Mouse (Mus musculus): ENCODE measurements around the gene Uevld. TPM values are rescaled to one million over a fixed set of nuclear protein-coding genes. Genes with fewer than 3 reads are reported as not detected.

The Uevld gene
- polyA plus RNA-seq, 1 experiment from 2014 or later, result 7.1 TPM

DNA sequence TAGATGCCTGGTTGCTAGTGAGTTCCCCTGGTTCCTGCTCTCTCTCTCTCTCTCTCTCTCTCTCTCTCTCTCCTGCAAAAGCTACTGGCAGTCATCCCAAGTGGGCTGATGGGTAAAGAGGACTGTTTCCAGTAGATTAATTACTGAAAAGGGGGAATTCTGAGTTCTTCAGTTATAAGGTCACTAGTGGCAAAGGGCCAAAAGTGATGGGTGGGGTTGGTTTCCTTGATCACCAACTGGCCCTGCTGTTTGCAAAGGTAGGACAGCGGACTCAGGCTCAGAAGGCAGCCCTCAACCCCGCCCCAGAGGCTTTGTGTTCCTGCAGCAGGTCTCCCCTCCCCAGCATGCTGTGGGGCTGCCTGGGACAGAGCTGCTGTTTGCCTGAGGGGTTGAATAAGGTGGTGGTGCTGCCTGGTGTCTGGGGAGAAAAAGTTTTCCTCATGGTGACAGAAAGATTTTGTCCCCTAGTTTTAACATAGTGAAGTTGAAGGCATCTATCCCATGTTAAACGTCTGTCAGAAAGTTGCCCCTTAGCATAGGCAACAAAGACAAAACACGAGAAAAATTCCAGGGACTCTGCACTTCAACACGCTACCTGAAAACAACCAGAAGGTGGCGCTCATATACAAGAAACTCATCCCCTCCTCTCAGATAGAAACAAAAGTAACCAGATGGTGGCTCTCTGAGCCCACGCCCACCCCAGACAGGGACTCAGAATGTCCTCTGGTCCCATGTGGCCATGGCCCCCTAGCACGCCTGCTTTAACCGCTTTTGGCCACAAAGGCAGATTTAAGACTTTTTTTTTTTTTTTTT is 4.7 kb upstream of the Uevld start:
- ATAC-seq, result peak; percentile 29; the same call in 1 of the 2 replicates
- 1% methylated on average over 9 of the region's 9 CpGs for WGBS (ENCODE audit: insufficient replicate concordance)
- Histone ChIP-seq H3K27ac (no peak overlapping the region), H3K27me3 (replicated peaks) (peaks cover 16% of the 10 kb centered on the region), H3K36me3 (no peaks in the 10 kb centered on the region), H3K4me1 (peaks cover 22% of the 10 kb centered on the region), H3K4me2 (0 out of 2 replicates have a peak overlapping the region, but pooled peaks have one; percentile 10), H3K9ac (no peak overlapping the region), H3K4me3 (no peak overlapping the region), H3K9me3 (replicated peaks) (no peaks in the 10 kb centered on the region)

- no peak for ATAC-seq
- no peak overlapping the region for H3K27ac ChIP-seq
- H3K4me3 ChIP-seq, result no peak overlapping the region
These were observed 3.8 kb upstream of the Uevld start for GRCm38 (mm10) chr7:46962132-46962531.

GRCm38 (mm10) chr7:46960991-46961390 is 2.7 kb upstream of the Uevld start:
- Histone ChIP-seq H3K4me1 (peaks cover 41% of the 10 kb centered on the region), H3K27ac (no peak overlapping the region), H3K4me2 (no peak overlapping the region), H3K27me3 (replicated peaks) (peaks cover 16% of the 10 kb centered on the region), H3K9me3 (replicated peaks) (no peaks in the 10 kb centered on the region), H3K4me3 (no peak overlapping the region), H3K36me3 (0 out of 2 replicates have a peak, but pooled peaks cover 4% of the 10 kb centered on the region), H3K9ac (no peak overlapping the region)
- WGBS (ENCODE audit: insufficient replicate concordance), result 39% methylated on average over 3 of the region's 3 CpGs
- no peak for ATAC-seq

More at GRCm38 (mm10) chr7:46962132-46962531, 3.8 kb upstream of the Uevld start:
- Histone ChIP-seq H3K4me1 (peaks cover 29% of the 10 kb centered on the region), H3K9ac (no peak overlapping the region), H3K4me2 (no peak overlapping the region), H3K9me3 (replicated peaks) (no peaks in the 10 kb centered on the region), H3K36me3 (no peaks in the 10 kb centered on the region), H3K27me3 (replicated peaks) (peaks cover 16% of the 10 kb centered on the region)

- Histone ChIP-seq H3K4me1 (peaks cover 41% of the 10 kb centered on the region), H3K9me3 (replicated peaks) (no peaks in the 10 kb centered on the region), H3K36me3 (peaks cover 21% of the 10 kb centered on the region), H3K27ac (no peak overlapping the region), H3K27me3 (replicated peaks) (peaks cover 16% of the 10 kb centered on the region), H3K9ac (peak overlapping the region; percentile 89), H3K4me3 (peak overlapping the region; percentile 94), H3K4me2 (peak overlapping the region; percentile 79)
- ATAC-seq, result no peak
- WGBS (ENCODE audit: insufficient replicate concordance), result 16% methylated on average over 9 of the region's 9 CpGs
These were observed 526 bp upstream of the Uevld start for GRCm38 (mm10) chr7:46958853-46959252.

GRCm38 (mm10) chr7:46935847-46936246 is 22.5 kb downstream of the Uevld start:
- Histone ChIP-seq H3K4me3 (no peak overlapping the region), H3K4me2 (no peak overlapping the region), H3K27me3 (replicated peaks) (no peaks in the 10 kb centered on the region), H3K27ac (no peak overlapping the region), H3K4me1 (peaks cover 3% of the 10 kb centered on the region; the same call in 1 of the 2 replicates), H3K36me3 (peaks cover 79% of the 10 kb centered on the region), H3K9ac (no peak overlapping the region), H3K9me3 (replicated peaks) (no peaks in the 10 kb centered on the region)
- 71% methylated on average over 4 of the region's 4 CpGs for WGBS (ENCODE audit: insufficient replicate concordance)
- 0 out of 2 replicates have a peak, but pooled peaks have one; percentile 37 for ATAC-seq

GRCm38 (mm10) chr7:46934788-46935187 is 23.5 kb downstream of the Uevld start:
- ATAC-seq, result no peak
- no peak overlapping the region for H3K4me2 ChIP-seq
- H3K27me3 ChIP-seq (replicated peaks), result no peaks in the 10 kb centered on the region
- H3K9ac ChIP-seq, result no peak overlapping the region
- H3K27ac ChIP-seq, result no peak overlapping the region
- no peaks in the 10 kb centered on the region for H3K4me1 ChIP-seq
- WGBS (ENCODE audit: insufficient replicate concordance), result 64% methylated on average over 8 of the region's 8 CpGs
- H3K4me3 ChIP-seq, result no peak overlapping the region
- H3K36me3 ChIP-seq, result peaks cover 77% of the 10 kb centered on the region
- no peaks in the 10 kb centered on the region for H3K9me3 ChIP-seq (replicated peaks)

- Histone ChIP-seq H3K9me3 (replicated peaks) (no peaks in the 10 kb centered on the region), H3K27me3 (replicated peaks) (no peaks in the 10 kb centered on the region), H3K4me1 (no peaks in the 10 kb centered on the region), H3K4me3 (no peak overlapping the region), H3K9ac (no peak overlapping the region), H3K27ac (no peak overlapping the region), H3K36me3 (peaks cover 62% of the 10 kb centered on the region), H3K4me2 (no peak overlapping the region)
- ATAC-seq, result no peak
- WGBS (ENCODE audit: insufficient replicate concordance), result 87% methylated on average over 3 of the region's 3 CpGs
These were observed 27.0 kb downstream of the Uevld start for GRCm38 (mm10) chr7:46931370-46931769.

DNA sequence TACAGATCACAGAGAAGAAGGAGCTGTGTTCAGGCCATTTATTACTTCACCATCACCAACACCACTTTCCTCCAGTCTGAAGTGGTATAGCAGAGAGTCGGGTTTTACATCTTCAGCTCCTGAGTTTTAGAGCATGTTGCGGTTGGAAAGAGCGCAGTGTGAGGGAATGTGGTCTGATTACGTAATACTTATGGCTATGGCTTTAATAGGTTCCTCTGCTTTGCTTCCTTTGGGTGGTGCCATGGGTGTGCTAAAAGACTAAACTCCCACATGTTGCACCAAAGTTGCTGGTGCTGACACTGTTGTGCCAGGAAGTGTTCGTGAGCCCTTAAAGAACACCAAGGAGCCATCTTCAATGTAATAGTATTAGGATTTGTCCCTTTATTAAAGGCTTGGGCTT is 30.0 kb downstream of the Uevld start:
- Histone ChIP-seq H3K4me3 (no peak overlapping the region), H3K27me3 (replicated peaks) (no peaks in the 10 kb centered on the region), H3K36me3 (peaks cover 39% of the 10 kb centered on the region), H3K4me2 (no peak overlapping the region), H3K27ac (no peak overlapping the region), H3K9me3 (replicated peaks) (no peaks in the 10 kb centered on the region), H3K4me1 (peaks cover 5% of the 10 kb centered on the region; the same call in 1 of the 2 replicates), H3K9ac (no peak overlapping the region)
- ATAC-seq, result no peak
- WGBS (ENCODE audit: insufficient replicate concordance), result 79% methylated on average over 5 of the region's 5 CpGs

DNA sequence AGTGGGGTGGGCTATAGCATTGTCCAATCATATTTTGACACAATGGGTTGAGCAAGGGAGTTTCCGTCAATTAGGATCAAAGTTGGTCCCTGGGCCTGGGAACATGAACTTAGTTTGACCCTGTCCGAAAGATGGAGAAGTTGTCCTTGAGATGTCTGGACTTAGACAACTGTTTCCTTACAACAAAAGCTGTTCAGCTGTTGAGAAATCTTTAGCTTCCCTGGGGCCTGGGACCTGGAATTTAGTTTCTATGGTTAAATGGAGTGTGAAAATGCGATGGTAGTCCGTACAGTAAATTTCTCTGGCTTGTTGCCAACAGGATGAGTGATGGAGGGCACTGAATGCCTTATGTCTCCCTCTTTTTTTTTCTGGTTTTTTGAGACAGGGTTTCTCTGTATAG is 36.3 kb downstream of the Uevld start:
- no peak overlapping the region for H3K4me2 ChIP-seq
- no peaks in the 10 kb centered on the region for H3K9me3 ChIP-seq (replicated peaks)
- no peak overlapping the region for H3K27ac ChIP-seq
- no peak overlapping the region for H3K4me3 ChIP-seq
- peaks cover 10% of the 10 kb centered on the region for H3K36me3 ChIP-seq
- WGBS (ENCODE audit: insufficient replicate concordance), result 84% methylated on average over 4 of the region's 4 CpGs
- H3K4me1 ChIP-seq, result peaks cover 32% of the 10 kb centered on the region
- no peak overlapping the region for H3K9ac ChIP-seq
- ATAC-seq, result no peak
- H3K27me3 ChIP-seq (replicated peaks), result no peaks in the 10 kb centered on the region

DNA sequence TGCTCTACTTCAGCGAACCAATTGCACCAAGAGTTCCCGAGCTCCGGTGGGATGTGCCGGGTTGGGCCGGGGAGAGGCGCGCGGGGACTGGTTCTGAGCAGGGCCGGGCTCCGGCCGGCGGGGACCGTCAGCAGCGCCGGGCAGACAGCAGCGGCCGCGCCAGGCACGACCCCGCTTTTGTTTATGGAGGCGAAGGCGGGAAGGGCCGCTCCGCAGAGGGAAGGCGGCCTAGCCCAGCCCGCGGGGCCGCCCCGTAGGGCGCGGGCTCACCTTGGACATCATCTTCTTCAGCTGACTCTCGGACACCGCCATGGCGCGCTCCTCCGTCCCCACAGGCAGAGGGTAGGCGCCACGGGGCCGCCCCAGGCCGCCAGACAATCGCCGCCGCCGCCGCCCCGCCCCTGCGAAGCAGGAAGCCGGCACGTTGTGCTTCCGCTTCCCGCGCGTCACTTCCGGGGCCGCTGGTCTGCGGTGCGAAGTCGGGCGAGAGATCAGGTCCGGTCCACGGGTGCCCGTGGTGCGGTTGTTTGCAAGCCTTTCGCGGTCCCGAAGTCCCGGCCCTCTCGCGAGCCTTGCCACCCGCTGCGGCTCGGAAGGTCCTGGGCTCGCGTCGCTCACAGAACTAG is 38.7 kb downstream of the Uevld start, which contains the start of gene Tsg101:
Gene Tsg101, minus strand, starts transcription at position 419 of the 626 bp plus-strand sequence.
- Histone ChIP-seq H3K4me1 (peaks cover 44% of the 10 kb centered on the region), H3K4me3 (peak within 1 kb of the TSS; percentile 99), H3K4me2 (peak within 1 kb of the TSS; percentile 81), H3K9ac (peak within 1 kb of the TSS; percentile 89), H3K27ac (peak within 1 kb of the TSS; percentile 94), H3K9me3 (replicated peaks) (no peaks in the 10 kb centered on the region), H3K36me3 (peaks cover 18% of the 10 kb centered on the region), H3K27me3 (replicated peaks) (no peaks in the 10 kb centered on the region)
- ATAC-seq, result peak; percentile 92
- under 1% methylated on average over 75 of the region's 75 CpGs for WGBS (ENCODE audit: insufficient replicate concordance)

GRCm38 (mm10) chr7:46918678-46919371 is 39.5 kb downstream of the Uevld start:
- no peaks in the 10 kb centered on the region for H3K9me3 ChIP-seq (replicated peaks)
- 4% methylated on average over 13 of the region's 13 CpGs for WGBS (ENCODE audit: insufficient replicate concordance)
- H3K4me2 ChIP-seq, result peak overlapping the region; percentile 81
- H3K4me3 ChIP-seq, result peak overlapping the region; percentile 99
- peak overlapping the region; percentile 89 for H3K9ac ChIP-seq
- peaks cover 21% of the 10 kb centered on the region for H3K36me3 ChIP-seq
- H3K27ac ChIP-seq, result peak overlapping the region; percentile 94
- no peak for ATAC-seq
- H3K4me1 ChIP-seq, result peaks cover 40% of the 10 kb centered on the region
- no peaks in the 10 kb centered on the region for H3K27me3 ChIP-seq (replicated peaks)

DNA sequence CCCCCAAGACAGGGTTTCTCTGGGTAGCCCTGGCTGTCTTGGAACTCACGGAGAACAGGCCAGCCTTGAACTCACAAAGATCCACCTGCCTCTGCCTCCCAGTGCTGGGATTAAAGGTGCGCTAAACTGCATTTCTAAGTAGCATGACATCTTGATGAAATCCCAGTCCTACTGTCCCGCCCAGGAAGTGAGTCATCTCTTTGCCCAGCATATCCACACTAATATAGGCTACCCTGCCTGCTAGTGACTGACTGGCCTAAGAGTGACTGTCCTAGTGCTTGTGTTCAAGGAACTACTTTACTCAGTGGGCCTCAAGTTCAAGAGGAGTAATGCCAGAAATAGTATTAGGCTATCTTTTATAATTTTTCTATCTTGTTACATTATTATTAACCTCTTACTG is 42.0 kb downstream of the Uevld start:
- H3K27ac ChIP-seq, result no peak overlapping the region
- no peaks in the 10 kb centered on the region for H3K27me3 ChIP-seq (replicated peaks)
- peaks cover 40% of the 10 kb centered on the region for H3K4me1 ChIP-seq
- no peak overlapping the region for H3K9ac ChIP-seq
- no peak overlapping the region for H3K4me3 ChIP-seq
- H3K9me3 ChIP-seq (replicated peaks), result no peaks in the 10 kb centered on the region
- H3K4me2 ChIP-seq, result no peak overlapping the region
- no peak for ATAC-seq
- WGBS (ENCODE audit: insufficient replicate concordance), result 80% methylated on average over 3 of the region's 3 CpGs
- peaks cover 45% of the 10 kb centered on the region for H3K36me3 ChIP-seq
